Mouse (Mus musculus) ES-E14 (cell line): ENCODE results near the gene Lrfn1.

Source experiments
- HCFC1 ChIP-seq: IDR thresholded peaks from 2 replicates; pipeline ENCODE4 v1.6.1; 2012; ENCODE audit warnings: low read length, inconsistent platforms, borderline replicate concordance; ENCODE audit not compliant: insufficient read depth
- MAFK ChIP-seq: IDR thresholded peaks from 2 replicates; pipeline ENCODE4 v1.6.1; 2014; ENCODE audit warnings: mild to moderate bottlenecking, low read depth, low read length, inconsistent platforms; ENCODE audit not compliant: insufficient read depth

DNA sequence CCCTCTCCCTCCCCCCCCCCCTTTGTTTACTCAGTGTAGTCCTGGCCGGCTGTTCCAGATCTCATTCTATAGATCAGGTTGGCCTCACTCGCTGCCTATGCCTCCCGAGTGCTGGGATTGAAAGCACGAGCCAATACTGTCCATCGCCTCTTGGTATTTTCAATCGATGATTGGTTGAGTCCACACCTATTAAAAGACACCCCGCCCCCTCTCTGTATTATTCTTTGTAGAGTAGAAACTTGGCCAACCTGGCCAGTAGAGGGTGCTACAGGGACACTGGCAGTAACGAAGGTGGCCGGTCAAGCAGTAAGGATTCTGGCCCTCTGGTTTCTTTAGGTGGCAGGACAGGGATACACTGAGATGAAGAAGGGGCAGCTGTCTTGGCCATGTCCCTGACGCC lies 38.6 kb downstream of the Lrfn1 start:
- TF ChIP-seq MAFK (no peak), HCFC1 (no peak)
